Mouse (Mus musculus): Measurements from ENCODE around the gene Mpg.

Gene Mpg

GRCm38 (mm10) chr11:32276347-32276746 lies 50.0 kb downstream of the Mpg start, which contains the start of gene Hba-x:
Gene Hba-x (plus strand): TSS chr11:32276400.
- no peaks in the 10 kb centered on the region for H3K36me3 ChIP-seq (ENCODE audit: control insufficient read depth, insufficient read depth, low read length, poor library complexity, severe bottlenecking)
- H3K27me3 ChIP-seq (ENCODE audit: control insufficient read depth, insufficient read depth, low read length, poor library complexity, severe bottlenecking) = no peaks in the 10 kb centered on the region
- DNase-seq (ENCODE audit: low read depth, low spot score) = no peak

- no peaks in the 10 kb centered on the region for H3K27me3 ChIP-seq (ENCODE audit: control insufficient read depth, insufficient read depth, low read length, poor library complexity, severe bottlenecking)
- DNase-seq (ENCODE audit: low read depth, low spot score) = no peak
- H3K36me3 ChIP-seq (ENCODE audit: control insufficient read depth, insufficient read depth, low read length, poor library complexity, severe bottlenecking) = no peaks in the 10 kb centered on the region
Observed at GRCm38 (mm10) chr11:32277736-32278457, 51.6 kb downstream of the Mpg start.

GRCm38 (mm10) chr11:32278458-32278957 lies 52.2 kb downstream of the Mpg start:
- DNase-seq (ENCODE audit: low read depth, low spot score) = no peak
- Histone ChIP-seq H3K27me3 (ENCODE audit: control insufficient read depth, insufficient read depth, low read length, poor library complexity, severe bottlenecking) (no peaks in the 10 kb centered on the region), H3K36me3 (ENCODE audit: control insufficient read depth, insufficient read depth, low read length, poor library complexity, severe bottlenecking) (no peaks in the 10 kb centered on the region)

- Histone ChIP-seq H3K27me3 (ENCODE audit: control insufficient read depth, insufficient read depth, low read length, poor library complexity, severe bottlenecking) (no peaks in the 10 kb centered on the region), H3K36me3 (ENCODE audit: control insufficient read depth, insufficient read depth, low read length, poor library complexity, severe bottlenecking) (no peaks in the 10 kb centered on the region)
- no peak for DNase-seq (ENCODE audit: low read depth, low spot score)
Observed at GRCm38 (mm10) chr11:32280646-32281045, 54.3 kb downstream of the Mpg start.

GRCm38 (mm10) chr11:32281416-32282144 lies 55.3 kb downstream of the Mpg start:
- no peak for DNase-seq (ENCODE audit: low read depth, low spot score)
- Histone ChIP-seq H3K27me3 (ENCODE audit: control insufficient read depth, insufficient read depth, low read length, poor library complexity, severe bottlenecking) (no peaks in the 10 kb centered on the region), H3K36me3 (ENCODE audit: control insufficient read depth, insufficient read depth, low read length, poor library complexity, severe bottlenecking) (no peaks in the 10 kb centered on the region)
